Mouse (Mus musculus): ENCODE results near the gene Baiap3.

- TF ChIP-seq POLR2A (IDR thresholded peaks at IDR 0.05; ENCODE audit: insufficient read depth, low read depth, low read length) (no peak), CTCF (IDR thresholded peaks at IDR 0.05; ENCODE audit: insufficient read depth, low read depth, low read length) (no peak)
Observed at GRCm38 (mm10) chr17:25221821-25222503, 34.2 kb downstream of the Baiap3 start.
